7 mouse cellular contexts compared by ENCODE assay signal in the genomic region with DNA sequence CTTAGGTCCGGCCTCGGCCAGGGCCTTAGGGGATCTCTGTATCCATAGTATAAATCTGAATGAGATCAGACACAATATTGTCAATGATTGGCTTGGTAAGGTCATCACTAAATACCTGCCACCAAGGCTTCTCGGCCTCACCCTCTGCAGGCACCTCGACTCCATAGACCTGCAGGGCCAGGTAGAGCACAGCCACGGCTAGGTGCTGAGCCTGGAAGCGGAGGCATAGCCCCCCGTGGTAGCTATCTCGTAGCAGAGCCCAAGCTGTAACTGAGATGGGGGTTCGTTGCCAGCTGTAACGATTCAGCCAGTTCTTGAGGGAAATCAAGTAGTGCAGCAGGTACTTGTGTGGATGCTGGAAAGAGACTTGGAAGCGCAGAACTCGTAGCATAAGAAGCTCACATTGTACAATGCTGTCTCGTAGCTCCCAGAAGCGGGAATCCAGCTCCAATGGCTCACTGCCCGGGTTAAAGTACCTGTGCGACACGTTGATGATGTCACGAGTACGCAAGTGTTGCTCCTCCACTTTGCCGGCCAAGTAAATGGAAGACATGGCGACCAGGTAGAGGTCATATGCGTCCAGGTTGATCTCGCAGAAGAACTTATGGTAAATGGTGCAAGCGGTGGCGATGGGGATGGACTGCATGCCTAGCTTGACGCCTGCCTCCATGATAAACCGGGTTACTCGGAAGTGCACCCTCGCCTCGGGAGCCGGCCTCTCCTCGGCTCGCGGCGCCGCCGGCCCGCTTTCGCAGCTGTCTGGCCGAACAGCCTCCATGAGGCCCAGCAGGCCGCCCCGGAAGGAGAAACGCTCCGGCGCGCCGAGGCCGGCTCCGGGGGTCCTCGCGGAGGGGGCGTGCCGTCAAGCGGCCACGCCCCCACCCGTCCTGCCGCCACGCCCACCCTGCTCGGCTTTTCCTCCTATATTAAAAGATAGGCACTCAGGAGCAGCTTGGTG. TPM values are rescaled to one million over a fixed set of nuclear protein-coding genes. Genes with fewer than 3 reads are reported as not detected.
DNase-seq lines count a peak whose midpoint lies in the region; ATAC-seq lines count a peak whose summit lies in the region.

A gene (minus strand): TSS at position 845 of the 958 bp plus-strand sequence.

- H3K9me3 ChIP-seq in midbrain, embryonic 11.5 days (ENCODE audit: control insufficient read depth, low read length) = no peaks in the 10 kb centered on the region

- peaks cover 4% of the 10 kb centered on the region; the same call in 1 of the 2 replicates for H3K4me1 ChIP-seq in midbrain, embryonic 11.5 days (ENCODE audit: control insufficient read depth, insufficient read depth, low read length)

- peak within 1 kb of the TSS; percentile 81 for H3K9ac ChIP-seq in midbrain, embryonic 11.5 days (ENCODE audit: low read length)

- peak within 1 kb of the TSS; percentile 78 for H3K4me2 ChIP-seq in midbrain, embryonic 11.5 days

- no peaks in the 10 kb centered on the region for H3K36me3 ChIP-seq in midbrain, embryonic 11.5 days (ENCODE audit: control insufficient read depth, insufficient read depth, low read length)

- 11% methylated on average over 58 of the region's 59 CpGs for WGBS in midbrain, embryonic 11.5 days

- intact Hi-C loops in left cerebral cortex, postnatal 4 days (cut with DNase I) = no loop called here

- no peaks in the 10 kb centered on the region for H3K27me3 ChIP-seq in midbrain, embryonic 11.5 days (ENCODE audit: control insufficient read depth, insufficient read depth, low read length)

- peak; percentile 66 for DNase-seq in adrenal gland, adult 8-10 months
- peak; percentile 91 for DNase-seq in embryo, embryonic 11 days
- peak; percentile 63 for DNase-seq in gastrocnemius, postnatal 25 days
- peak; percentile 75 for DNase-seq in left cerebral cortex, postnatal 4 days
- DNase-seq in midbrain, embryonic 11.5 days (ENCODE audit: low spot score, missing footprints) = peak; percentile 98
- peak; percentile 81 for DNase-seq in right cerebral cortex, postnatal 4 days

- ATAC-seq in inflammation-experienced regulatory T-cells, adult 6 months = peak; percentile 87
- ATAC-seq in midbrain, embryonic 11.5 days (ENCODE audit: low FRiP score) = peak; percentile 88

- peak within 1 kb of the TSS; percentile 67 for H3K4me3 ChIP-seq in midbrain, embryonic 11.5 days (ENCODE audit: low read depth, low read length)

- no peak within 1 kb of the TSS for H3K27ac ChIP-seq in midbrain, embryonic 11.5 days (ENCODE audit: low read depth, low read length)

RNA-seq across cellular contexts. Expression of the gene that starts here (rescaled TPM):
- total RNA-seq in adrenal gland, adult 8-10 months (2022) = 10 to 100 TPM; 61.2 to 71.8 (median 64.7) TPM
- 1 to 10 TPM; 9.5 to 10.0 TPM for total RNA-seq in gastrocnemius, postnatal 25 days (2021)
- polyA plus RNA-seq in inflammation-experienced regulatory T-cells, adult 6 months (2017; shearing (Covaris generic)) = 10 to 100 TPM; 32.5 to 41.1 (median 38.2) TPM
- total RNA-seq in left cerebral cortex, postnatal 4 days (2021) = 10 to 100 TPM; 16.8 to 17.5 TPM
- polyA plus RNA-seq in midbrain, embryonic 11.5 days (2014; fragmentation: Nextera tagmentation; extraction: Ambion mirVana) = 42.1 and 42.2 TPM in 2 replicates
